Mouse (Mus musculus) embryonic facial prominence, embryonic 14.5 days (tissue): ENCODE measurements around the gene Shoc2. TPM values are rescaled to one million over a fixed set of nuclear protein-coding genes. Genes with fewer than 3 reads are reported as not detected.

Source experiments
- ATAC-seq: fragments of 200-750 bp; cut with Nextera tagmentation; 2 replicates; pipeline ENCODE4 v1.8.0; 2017; ENCODE audit warnings: low read depth, moderate number of reproducible peaks, moderate TSS enrichment
- DNase-seq: peaks from one replicate; pipeline ENCODE4 v3.0.0-alpha.2; 2015; ENCODE audit warnings: low spot score
- H3K27ac ChIP-seq: fragments of 300-500 bp; sonication (generic); replicated peaks from 2 replicates; pipeline ENCODE4 v1.5.1; 2014; ENCODE audit warnings: low read depth, mild to moderate bottlenecking, low read length, moderate library complexity
- H3K27me3 ChIP-seq: fragments of 300-500 bp; sonication (generic); replicated peaks from 2 replicates; pipeline ENCODE4 v1.6.1; 2014; ENCODE audit warnings: low read length; ENCODE audit not compliant: control insufficient read depth, insufficient read depth
- H3K36me3 ChIP-seq: fragments of 300-500 bp; sonication (generic); 2 replicates; pipeline ENCODE4 v1.6.1; 2014; ENCODE audit warnings: low read length, mixed read lengths; ENCODE audit not compliant: control insufficient read depth, insufficient read depth
- H3K4me1 ChIP-seq: fragments of 300-500 bp; sonication (generic); 2 replicates; pipeline ENCODE4 v1.6.1; 2014; ENCODE audit warnings: antibody characterized with exemption, low read length; ENCODE audit not compliant: control insufficient read depth, insufficient read depth
- H3K4me2 ChIP-seq: fragments of 300-500 bp; sonication (generic); 2 replicates; pipeline ENCODE4 v1.6.1; 2014; ENCODE audit warnings: low read depth, mild to moderate bottlenecking, low read length, moderate library complexity, mixed read lengths
- H3K4me3 ChIP-seq: fragments of 300-500 bp; sonication (generic); 2 replicates; pipeline ENCODE4 v1.5.1; 2014; ENCODE audit warnings: low read depth, mild to moderate bottlenecking, low read length
- H3K9ac ChIP-seq: fragments of 300-500 bp; sonication (generic); 2 replicates; pipeline ENCODE4 v1.6.1; 2014; ENCODE audit warnings: low read depth, mild to moderate bottlenecking, low read length, moderate library complexity, mixed read lengths
- H3K9me3 ChIP-seq: fragments of 300-500 bp; sonication (generic); 2 replicates; pipeline ENCODE4 v1.6.1; 2016; ENCODE audit warnings: low read length; ENCODE audit not compliant: control insufficient read depth
- WGBS: fragments of 180-500 bp; shearing (Covaris S2); extraction: QIAGEN DNeasy Blood & Tissue Kit; methylation state at CpG from one replicate; pipeline ENCODE4 v1.1.7; 2014; 5-methylcytosine and 5-hydroxymethylcytosine counted together
- polyA plus RNA-seq: library from polyadenylated mRNA; unstranded; fragments of >200 nt; fragmentation: Nextera tagmentation; extraction: Ambion mirVana; gene quantifications from 2 replicates; pipeline ENCODE4 v1.2.1, GENCODE M21; 2014

Shoc2 gene
- polyA plus RNA-seq, 1 experiment from 2014 or later, result 48.1 TPM

- Histone ChIP-seq H3K9me3 (peaks cover 3% of the 10 kb centered on the region; the same call in 1 of the 2 replicates), H3K36me3 (peaks cover 78% of the 10 kb centered on the region), H3K9ac (no peak overlapping the region), H3K27ac (no peak overlapping the region), H3K4me1 (no peaks in the 10 kb centered on the region), H3K27me3 (no peaks in the 10 kb centered on the region), H3K4me3 (no peak overlapping the region), H3K4me2 (no peak overlapping the region)
- WGBS, result 84% methylated on average over 2 of the region's 2 CpGs
- no peak for ATAC-seq
- peak; percentile 74 for DNase-seq
These were observed 18.8 kb upstream of the Shoc2 start for GRCm38 (mm10) chr19:53925338-53925751.

- no peak overlapping the region for H3K4me2 ChIP-seq
- no peak overlapping the region for H3K9ac ChIP-seq
- no peak for DNase-seq
- no peaks in the 10 kb centered on the region for H3K27me3 ChIP-seq
- WGBS, result 84% methylated on average over 1 of the region's 1 CpGs
- H3K9me3 ChIP-seq, result peaks cover 3% of the 10 kb centered on the region; the same call in 1 of the 2 replicates
- H3K27ac ChIP-seq, result no peak overlapping the region
- H3K4me3 ChIP-seq, result no peak overlapping the region
- no peak for ATAC-seq
- no peaks in the 10 kb centered on the region for H3K4me1 ChIP-seq
- H3K36me3 ChIP-seq, result peaks cover 78% of the 10 kb centered on the region
These were observed 17.4 kb upstream of the Shoc2 start for GRCm38 (mm10) chr19:53926705-53927104.

GRCm38 (mm10) chr19:53929218-53929617 is 14.9 kb upstream of the Shoc2 start:
- Histone ChIP-seq H3K27me3 (no peaks in the 10 kb centered on the region), H3K27ac (no peak overlapping the region), H3K9me3 (peaks cover 3% of the 10 kb centered on the region; the same call in 1 of the 2 replicates), H3K9ac (no peak overlapping the region), H3K4me3 (no peak overlapping the region), H3K4me2 (no peak overlapping the region), H3K36me3 (peaks cover 71% of the 10 kb centered on the region), H3K4me1 (no peaks in the 10 kb centered on the region)
- 92% methylated on average over 3 of the region's 3 CpGs for WGBS
- no peak for ATAC-seq
- no peak for DNase-seq

GRCm38 (mm10) chr19:53933050-53933449 is 11.1 kb upstream of the Shoc2 start:
- Histone ChIP-seq H3K4me1 (no peaks in the 10 kb centered on the region), H3K27me3 (no peaks in the 10 kb centered on the region), H3K27ac (no peak overlapping the region), H3K9me3 (no peaks in the 10 kb centered on the region), H3K9ac (no peak overlapping the region), H3K4me2 (no peak overlapping the region), H3K4me3 (no peak overlapping the region), H3K36me3 (peaks cover 61% of the 10 kb centered on the region)
- no peak for ATAC-seq
- DNase-seq, result no peak

- no peaks in the 10 kb centered on the region for H3K9me3 ChIP-seq
- no peak overlapping the region for H3K4me3 ChIP-seq
- H3K9ac ChIP-seq, result no peak overlapping the region
- no peaks in the 10 kb centered on the region for H3K27me3 ChIP-seq
- H3K36me3 ChIP-seq, result peaks cover 61% of the 10 kb centered on the region
- DNase-seq (no peak), ATAC-seq (no peak)
- no peak overlapping the region for H3K4me2 ChIP-seq
- H3K4me1 ChIP-seq, result no peaks in the 10 kb centered on the region
- H3K27ac ChIP-seq, result no peak overlapping the region
These were observed 10.1 kb upstream of the Shoc2 start for GRCm38 (mm10) chr19:53934046-53934445.

GRCm38 (mm10) chr19:53939467-53939866 is 4.6 kb upstream of the Shoc2 start:
- ATAC-seq, result no peak
- Histone ChIP-seq H3K27ac (no peak overlapping the region), H3K4me3 (no peak overlapping the region), H3K4me2 (no peak overlapping the region), H3K36me3 (peaks cover 28% of the 10 kb centered on the region), H3K4me1 (no peaks in the 10 kb centered on the region), H3K27me3 (no peaks in the 10 kb centered on the region), H3K9me3 (no peaks in the 10 kb centered on the region), H3K9ac (no peak overlapping the region)
- no peak for DNase-seq
- WGBS, result 81% methylated on average over 4 of the region's 4 CpGs

GRCm38 (mm10) chr19:53941139-53941538 is 3.0 kb upstream of the Shoc2 start:
- H3K9me3 ChIP-seq, result no peaks in the 10 kb centered on the region
- no peak overlapping the region for H3K9ac ChIP-seq
- no peak overlapping the region for H3K4me2 ChIP-seq
- no peaks in the 10 kb centered on the region for H3K27me3 ChIP-seq
- WGBS, result 86% methylated on average over 4 of the region's 4 CpGs
- DNase-seq (no peak), ATAC-seq (no peak)
- peaks cover 19% of the 10 kb centered on the region; the same call in 1 of the 2 replicates for H3K36me3 ChIP-seq
- H3K4me1 ChIP-seq, result peaks cover 4% of the 10 kb centered on the region; the same call in 1 of the 2 replicates
- H3K27ac ChIP-seq, result no peak overlapping the region
- H3K4me3 ChIP-seq, result no peak overlapping the region

- WGBS, result 96% methylated on average over 2 of the region's 2 CpGs
- Histone ChIP-seq H3K9ac (no peak overlapping the region), H3K36me3 (peaks cover 12% of the 10 kb centered on the region; the same call in 1 of the 2 replicates), H3K27me3 (no peaks in the 10 kb centered on the region), H3K9me3 (no peaks in the 10 kb centered on the region), H3K4me3 (no peak overlapping the region), H3K27ac (no peak overlapping the region), H3K4me1 (peaks cover 8% of the 10 kb centered on the region), H3K4me2 (peak overlapping the region; percentile 59; the same call in 1 of the 2 replicates)
- no peak for ATAC-seq
- DNase-seq, result no peak
These were observed 1.8 kb upstream of the Shoc2 start for GRCm38 (mm10) chr19:53942342-53942741.

- Histone ChIP-seq H3K36me3 (0 out of 2 replicates have a peak, but pooled peaks cover 3% of the 10 kb centered on the region), H3K27ac (peak overlapping the region; percentile 97), H3K27me3 (no peaks in the 10 kb centered on the region), H3K9ac (peak overlapping the region; percentile 98), H3K9me3 (no peaks in the 10 kb centered on the region), H3K4me3 (peak overlapping the region; percentile 92), H3K4me2 (peak overlapping the region; percentile 73), H3K4me1 (peaks cover 13% of the 10 kb centered on the region)
- WGBS, result no CpG with 5 or more reads among the region's 47 CpGs
- ATAC-seq (no peak; the same call in none of the 2 replicates), DNase-seq (no peak)
These were observed 672 bp downstream of the Shoc2 start for GRCm38 (mm10) chr19:53944786-53945169.
